Mouse (Mus musculus): ENCODE data around the gene Fam20c.

- no peak for TF ChIP-seq CTCF (IDR thresholded peaks at IDR 0.05; ENCODE audit: insufficient read depth, low read length)
- no peak for TF ChIP-seq POLR2A (IDR thresholded peaks at IDR 0.05; ENCODE audit: borderline replicate concordance, extremely low read depth, low read depth, low read length)
These were observed 12.0 kb upstream of the Fam20c start for GRCm38 (mm10) chr5:138742281-138742680.

Data from lung, adult 2 months (tissue).